ENCODE assay signal across 9 mouse cellular contexts in genomic region chr9:109000726-109001125, GRCm38 (mm10). TPM values are rescaled to one million over a fixed set of nuclear protein-coding genes. Genes with fewer than 3 reads are reported as not detected.
DNase-seq lines count a peak whose midpoint lies in the region; ATAC-seq and TF ChIP-seq lines count a peak whose summit lies in the region.
"Had no signal": no experiment of that assay in that cellular context is flagged by ENCODE, and none has a peak within 500 bp of the region (broad histone marks: within the 10 kb centered on the region; RNA-seq: fewer than 3 reads in every experiment).

No protein-coding gene starts in this region.

- peak; percentile 56 for ATAC-seq in frontal cortex, adult (ENCODE audit: low TSS enrichment)
- ATAC-seq in intestine, embryonic 16.5 days, result 0 out of 2 replicates have a peak, but pooled peaks have one; percentile 17
- ATAC-seq in liver, embryonic 14.5 days (ENCODE audit: insufficient read depth), result peak; percentile 35; the same call in 1 of the 2 replicates
- peak; percentile 74; the same call in 1 of the 2 replicates for ATAC-seq in neural tube, embryonic 14.5 days (ENCODE audit: low read depth)

- TF ChIP-seq CTCF in C2C12 (IDR thresholded peaks at IDR 0.05; ENCODE audit: control insufficient read depth, insufficient read depth, insufficient read length), result peak; percentile 85
- peak; percentile 99 for TF ChIP-seq CTCF in liver, embryonic 14.5 days (IDR thresholded peaks at IDR 0.05; ENCODE audit: low read depth)

- no peaks in the 10 kb centered on the region for H3K79me2 ChIP-seq in C2C12 (ENCODE audit: control insufficient read depth, insufficient read depth)

- WGBS in intestine, embryonic 16.5 days, result 7% methylated on average over 3 of the region's 3 CpGs
- WGBS in liver, embryonic 14.5 days (ENCODE audit: insufficient replicate concordance), result 8% methylated on average over 3 of the region's 3 CpGs
- 12% methylated on average over 3 of the region's 3 CpGs for WGBS in neural tube, embryonic 14.5 days

- no peak overlapping the region for H3ac ChIP-seq in C2C12 (ENCODE audit: control insufficient read depth, insufficient read length, low read depth)

- H3K4me1 ChIP-seq in intestine, embryonic 16.5 days (ENCODE audit: control insufficient read depth, insufficient read depth, low read length), result peaks cover 13% of the 10 kb centered on the region
- peaks cover 0 to 6% of the 10 kb centered on the region in 2 experiments; a peak in 3 of 4 replicates for H3K4me1 ChIP-seq in liver, embryonic 14.5 days (replicated peaks; ENCODE audit: control insufficient read depth in 2 of 2, insufficient read depth in 2 of 2, low read length in 1 of 2)
- no peaks in the 10 kb centered on the region; the same call in 1 of the 2 replicates for H3K4me1 ChIP-seq in neural tube, embryonic 14.5 days (ENCODE audit: control insufficient read depth, insufficient read depth, low read length)
- H3K4me1 ChIP-seq: heart, embryonic 15.5 days had no signal

- no peaks in the 10 kb centered on the region for H3K27me3 ChIP-seq in C2C12 (ENCODE audit: control insufficient read depth, insufficient read depth, insufficient read length)
- no peaks in the 10 kb centered on the region for H3K27me3 ChIP-seq in intestine, embryonic 16.5 days (replicated peaks; ENCODE audit: control insufficient read depth, insufficient read depth, low read length)
- H3K27me3 ChIP-seq in liver, embryonic 14.5 days (ENCODE audit: control insufficient read depth, insufficient read depth, low read length), result no peaks in the 10 kb centered on the region
- no peaks in the 10 kb centered on the region for H3K27me3 ChIP-seq in neural tube, embryonic 14.5 days (ENCODE audit: control insufficient read depth, insufficient read depth, low read length)
- H3K27me3 ChIP-seq: heart, embryonic 15.5 days had no signal

- no peaks in the 10 kb centered on the region for H3K36me3 ChIP-seq in C2C12 (ENCODE audit: control insufficient read depth, insufficient read depth)
- no peaks in the 10 kb centered on the region for H3K36me3 ChIP-seq in intestine, embryonic 16.5 days (ENCODE audit: control insufficient read depth, insufficient read depth, low read length)
- H3K36me3 ChIP-seq in liver, embryonic 14.5 days (replicated peaks; ENCODE audit: control insufficient read depth, insufficient read depth, low read depth), result no peaks in the 10 kb centered on the region
- H3K36me3 ChIP-seq in neural tube, embryonic 14.5 days (ENCODE audit: control insufficient read depth, insufficient read depth, low read length), result no peaks in the 10 kb centered on the region
- H3K36me3 ChIP-seq: heart, embryonic 15.5 days had no signal

- no peak for TF ChIP-seq EP300 in liver, embryonic 14.5 days (IDR thresholded peaks at IDR 0.05; ENCODE audit: low read depth)

- H3K9ac ChIP-seq in intestine, embryonic 16.5 days (ENCODE audit: low read depth, low read length), result no peak overlapping the region
- no peak overlapping the region for H3K9ac ChIP-seq in liver, embryonic 14.5 days (replicated peaks)
- H3K9ac ChIP-seq in neural tube, embryonic 14.5 days (replicated peaks; ENCODE audit: low read depth, low read length), result no peak overlapping the region
- H3K9ac ChIP-seq: heart, embryonic 15.5 days had no signal

- H3K27ac ChIP-seq in intestine, embryonic 16.5 days (ENCODE audit: low read length), result no peak overlapping the region
- no peak overlapping the region for H3K27ac ChIP-seq in liver, embryonic 14.5 days
- H3K27ac ChIP-seq in neural tube, embryonic 14.5 days (ENCODE audit: low read depth, low read length), result no peak overlapping the region
- H3K27ac ChIP-seq: heart, embryonic 15.5 days had no signal

- no peaks in the 10 kb centered on the region for H3K79me3 ChIP-seq in C2C12 (ENCODE audit: low read depth)

- DNase-seq in MEL-GATA-1-ER (ENCODE audit: extremely low read depth, low read depth), result peak; percentile 60
- DNase-seq in cerebellum, adult 9-10 months, result peak; percentile 65
- peak; percentile 42 to 51 (median 49) for DNase-seq in liver, embryonic 14.5 days (ENCODE audit: low read depth in 3 of 3, low spot score in 3 of 3)
- peak; percentile 70 for DNase-seq in thymus, postnatal 14 days

- H3K9me3 ChIP-seq in intestine, embryonic 16.5 days (ENCODE audit: control insufficient read depth, low read length), result no peaks in the 10 kb centered on the region
- no peaks in the 10 kb centered on the region for H3K9me3 ChIP-seq in liver, embryonic 14.5 days (ENCODE audit: control insufficient read depth, low read length)
- H3K9me3 ChIP-seq in neural tube, embryonic 14.5 days (ENCODE audit: control insufficient read depth, low read length), result no peaks in the 10 kb centered on the region
- H3K9me3 ChIP-seq: heart, embryonic 15.5 days had no signal

- no peak overlapping the region for H3K4me3 ChIP-seq in C2C12 (ENCODE audit: insufficient read depth, poor library complexity, severe bottlenecking)
- no peak overlapping the region for H3K4me3 ChIP-seq in intestine, embryonic 16.5 days (ENCODE audit: low read length)
- H3K4me3 ChIP-seq in liver, embryonic 14.5 days (ENCODE audit: insufficient read depth in 1 of 2, low read depth in 2 of 2, low read length in 2 of 2), result no peak overlapping the region
- no peak overlapping the region for H3K4me3 ChIP-seq in neural tube, embryonic 14.5 days (ENCODE audit: low read depth, low read length)
- H3K4me3 ChIP-seq: heart, embryonic 15.5 days had no signal

- no peak overlapping the region for H3K4me2 ChIP-seq in intestine, embryonic 16.5 days (ENCODE audit: low read depth, low read length)
- H3K4me2 ChIP-seq in liver, embryonic 14.5 days (ENCODE audit: low read depth), result no peak overlapping the region
- H3K4me2 ChIP-seq in neural tube, embryonic 14.5 days (ENCODE audit: low read depth, low read length), result no peak overlapping the region
- H3K4me2 ChIP-seq: heart, embryonic 15.5 days had no signal

TF ChIP-seq in C2C12, 6 proteins besides CTCF, POLR2A, EP300 and RAD21:
- TF ChIP-seq MAX (IDR thresholded peaks at IDR 0.05), result no peak
- no peak for TF ChIP-seq MYOD1 (IDR thresholded peaks at IDR 0.05; ENCODE audit: control insufficient read depth, insufficient read length, low read depth)
- TF ChIP-seq CEBPB (IDR thresholded peaks at IDR 0.05; ENCODE audit: low read depth), result no peak
- TF ChIP-seq USF1 (IDR thresholded peaks at IDR 0.05; ENCODE audit: low read depth), result no peak
- no peak for TF ChIP-seq MYOG (IDR thresholded peaks at IDR 0.05; ENCODE audit: control insufficient read depth, extremely low read depth, insufficient read length)
- no peak for TF ChIP-seq FOSL1 (IDR thresholded peaks at IDR 0.05; ENCODE audit: insufficient read depth, low read length, poor library complexity, severe bottlenecking)

RNA-seq across cellular contexts. Expression of gene Pfkfb4, which starts 9.1 kb away (rescaled TPM):
- polyA plus RNA-seq in C2C12 (2012; fragmentation: generic; extraction: Trizol), result 6.7 TPM
- polyA plus RNA-seq in intestine, embryonic 16.5 days (2015; fragmentation: Nextera tagmentation; extraction: Ambion mirVana), result 15.1 and 21.7 TPM in 2 replicates
- 2.1 TPM in 2 replicates for polyA plus RNA-seq in liver, embryonic 14.5 days (2012; rRNA removed)
- polyA plus RNA-seq in liver, embryonic 14.5 days (2014; fragmentation: Nextera tagmentation; extraction: Ambion mirVana), result 1.9 and 2.8 TPM in 2 replicates
- 23.2 and 27.9 TPM in 2 replicates for polyA plus RNA-seq in neural tube, embryonic 14.5 days (2014; fragmentation: Nextera tagmentation; extraction: Ambion mirVana)

RNA-seq across cellular contexts. Expression of gene Ucn2, which starts 14.9 kb away (rescaled TPM):
- 0.56 TPM for polyA plus RNA-seq in C2C12 (2012; fragmentation: generic; extraction: Trizol)
- not detected in 2 replicates for polyA plus RNA-seq in intestine, embryonic 16.5 days (2015; fragmentation: Nextera tagmentation; extraction: Ambion mirVana)
- 0.06 TPM in 2 replicates for polyA plus RNA-seq in liver, embryonic 14.5 days (2012; rRNA removed)
- polyA plus RNA-seq in liver, embryonic 14.5 days (2014; fragmentation: Nextera tagmentation; extraction: Ambion mirVana), result not detected in 2 replicates
- 0.24 TPM in 1 of 2 replicates, not detected in the other for polyA plus RNA-seq in neural tube, embryonic 14.5 days (2014; fragmentation: Nextera tagmentation; extraction: Ambion mirVana)
- polyA plus RNA-seq: heart, embryonic 15.5 days had no signal

RNA-seq across cellular contexts. Expression of gene Shisa5, which starts 37.6 kb away (rescaled TPM):
- 86.4 TPM for polyA plus RNA-seq in C2C12 (2012; fragmentation: generic; extraction: Trizol)
- 162 and 184 TPM in 2 replicates for polyA plus RNA-seq in intestine, embryonic 16.5 days (2015; fragmentation: Nextera tagmentation; extraction: Ambion mirVana)
- polyA plus RNA-seq in liver, embryonic 14.5 days (2012; rRNA removed), result 14.9 and 16.4 TPM in 2 replicates
- polyA plus RNA-seq in liver, embryonic 14.5 days (2014; fragmentation: Nextera tagmentation; extraction: Ambion mirVana), result 16.0 TPM in 2 replicates
- polyA plus RNA-seq in neural tube, embryonic 14.5 days (2014; fragmentation: Nextera tagmentation; extraction: Ambion mirVana), result 55.4 TPM in 2 replicates

RNA-seq across cellular contexts. Expression of gene Col7a1, which starts 47.3 kb away (rescaled TPM):
- 10.1 TPM for polyA plus RNA-seq in C2C12 (2012; fragmentation: generic; extraction: Trizol)
- 0.99 and 1.2 TPM in 2 replicates for polyA plus RNA-seq in intestine, embryonic 16.5 days (2015; fragmentation: Nextera tagmentation; extraction: Ambion mirVana)
- polyA plus RNA-seq in liver, embryonic 14.5 days (2012; rRNA removed), result 0.45 and 0.66 TPM in 2 replicates
- polyA plus RNA-seq in liver, embryonic 14.5 days (2014; fragmentation: Nextera tagmentation; extraction: Ambion mirVana), result 0.29 and 0.30 TPM in 2 replicates
- polyA plus RNA-seq in neural tube, embryonic 14.5 days (2014; fragmentation: Nextera tagmentation; extraction: Ambion mirVana), result 0.64 and 3.0 TPM in 2 replicates

RNA-seq across cellular contexts. Expression of gene Trex1, which starts 58.8 kb away (rescaled TPM):
- 12.7 TPM for polyA plus RNA-seq in C2C12 (2012; fragmentation: generic; extraction: Trizol)
- 13.0 and 14.4 TPM in 2 replicates for polyA plus RNA-seq in intestine, embryonic 16.5 days (2015; fragmentation: Nextera tagmentation; extraction: Ambion mirVana)
- polyA plus RNA-seq in liver, embryonic 14.5 days (2012; rRNA removed), result 12.0 and 14.1 TPM in 2 replicates
- 5.0 and 6.1 TPM in 2 replicates for polyA plus RNA-seq in liver, embryonic 14.5 days (2014; fragmentation: Nextera tagmentation; extraction: Ambion mirVana)
- polyA plus RNA-seq in neural tube, embryonic 14.5 days (2014; fragmentation: Nextera tagmentation; extraction: Ambion mirVana), result 12.4 and 13.4 TPM in 2 replicates

Comparison
In these comparisons a context has a peak if more than half of its experiments do, and no peak if none do; other contexts are left out.
1. ATAC-seq: peak in every context shown above with its lines; median percentile 74 in neural tube, embryonic 14.5 days; 56 in frontal cortex, adult; 35 in liver, embryonic 14.5 days; 17 in intestine, embryonic 16.5 days.